Mouse (Mus musculus) pancreas, adult 10 weeks (tissue): ENCODE results near the gene Fos. TPM values are rescaled to one million over a fixed set of nuclear protein-coding genes. Genes with fewer than 3 reads are reported as not detected.

ENCODE experiments used
- polyA plus RNA-seq: library from polyadenylated mRNA; stranded (reverse); fragments of 350-450 nt; fragmentation: Illumina TruSeq; extraction: RNeasy Lipid Tissue Mini Kit (QIAGEN cat#74804); gene quantifications from one replicate; pipeline ENCODE4 v1.2.3, GENCODE M21; 2015; ENCODE audit warnings: low read depth, low replicate concordance; ENCODE audit not compliant: insufficient read depth

The Fos gene
- polyA plus RNA-seq: 35.8 TPM

GRCm38 (mm10) chr12:85473481-85474297, at the start of gene Fos:
Fos (plus strand) TSS chr12:85473890.

Other genes with a start within 250 kb of the Fos start
- 3.1 TPM for gene Mlh3, start 203.3 kb upstream of the Fos start, polyA plus RNA-seq
- gene Acyp1, start 185.5 kb upstream of the Fos start, polyA plus RNA-seq: 4.1 TPM
- gene Zc2hc1c, start 185.3 kb upstream of the Fos start, polyA plus RNA-seq: 0.81 TPM
- 11.6 TPM for gene Nek9, start 134.5 kb upstream of the Fos start, polyA plus RNA-seq
- gene Tmed10, start 99.0 kb upstream of the Fos start, polyA plus RNA-seq: 76.1 TPM
- 6.8 TPM for gene Jdp2, start 125.1 kb downstream of the Fos start, polyA plus RNA-seq
- not detected for gene Batf, start 212.8 kb downstream of the Fos start, polyA plus RNA-seq